Mouse (Mus musculus): ENCODE measurements around the gene Dgat2.

The Dgat2 gene

GRCm38 (mm10) chr7:99182432-99183172, at the start of gene Dgat2:
Dgat2 (minus strand) TSS chr7:99182719.
- peak; percentile 90 for DNase-seq (ENCODE audit: low spot score)

- peak; percentile 66 for DNase-seq (ENCODE audit: low spot score)
Measured at GRCm38 (mm10) chr7:99230061-99230747, 47.7 kb upstream of the Dgat2 start.

- peak; percentile 57 for DNase-seq (ENCODE audit: low spot score)
Measured at GRCm38 (mm10) chr7:99229411-99229810, 46.9 kb upstream of the Dgat2 start.

DNA sequence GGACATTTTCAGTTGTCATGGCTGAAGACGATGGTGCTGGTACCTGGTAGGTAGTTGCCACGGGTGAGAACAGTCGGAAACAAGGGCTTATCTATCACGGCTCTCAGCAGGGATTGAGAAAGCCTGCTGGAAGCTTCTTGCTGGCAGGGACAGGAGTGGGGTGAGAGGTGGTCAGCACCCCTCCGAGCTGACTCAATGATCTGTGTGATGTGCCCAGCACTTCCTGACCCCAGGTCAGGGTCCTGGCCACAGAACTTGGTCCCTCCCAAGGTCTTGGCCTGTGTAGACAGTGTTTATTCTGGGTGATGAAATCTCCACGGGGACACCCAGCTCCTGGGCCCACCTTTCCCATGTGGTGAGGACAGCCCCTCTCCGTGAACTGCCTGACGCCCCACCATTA, 46.3 kb upstream of the Dgat2 start:
- peak; percentile 25 for DNase-seq (ENCODE audit: low spot score)

- DNase-seq (ENCODE audit: low spot score), result peak; percentile 48
Measured at GRCm38 (mm10) chr7:99227267-99227666, 44.7 kb upstream of the Dgat2 start.

DNA sequence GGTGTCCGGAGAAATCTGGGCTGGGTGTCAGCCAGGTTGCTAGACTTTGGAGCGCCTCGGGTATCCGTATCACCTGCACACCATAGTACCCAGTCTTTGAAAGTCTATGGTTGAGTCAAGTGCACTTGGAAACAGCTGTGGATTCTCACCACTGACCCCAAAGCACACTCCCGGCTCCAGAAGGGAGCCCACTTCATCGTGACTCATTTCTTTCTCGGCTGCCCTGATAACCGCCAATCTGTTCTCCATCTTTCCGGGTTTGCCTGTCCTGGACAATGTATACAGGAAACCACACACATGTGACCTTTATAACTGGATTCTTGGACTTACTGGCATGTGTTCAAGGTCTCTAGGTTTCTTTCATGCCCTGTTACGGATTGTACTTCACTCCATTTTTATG, 44.1 kb upstream of the Dgat2 start:
- DNase-seq (ENCODE audit: low spot score), result no peak

DNA sequence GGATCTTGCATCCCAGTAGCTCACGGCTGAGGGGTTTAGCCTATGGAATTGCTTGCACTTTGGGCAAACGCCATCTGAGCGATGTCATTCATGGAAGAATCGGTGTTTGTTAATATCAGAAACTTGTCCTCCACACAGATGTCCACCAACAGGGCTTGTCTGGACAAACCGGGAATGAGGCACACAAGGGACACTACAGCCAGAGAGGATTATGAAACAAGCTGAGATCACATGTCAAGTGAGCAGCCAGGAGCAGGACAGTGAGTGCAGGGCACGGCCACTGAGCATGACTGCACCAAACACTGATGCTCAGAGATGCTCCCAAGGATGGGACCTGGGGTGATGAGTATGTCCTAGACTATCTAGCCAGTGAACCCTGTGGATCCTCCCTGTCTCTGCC, 42.9 kb upstream of the Dgat2 start:
- DNase-seq (ENCODE audit: low spot score), result no peak

DNA sequence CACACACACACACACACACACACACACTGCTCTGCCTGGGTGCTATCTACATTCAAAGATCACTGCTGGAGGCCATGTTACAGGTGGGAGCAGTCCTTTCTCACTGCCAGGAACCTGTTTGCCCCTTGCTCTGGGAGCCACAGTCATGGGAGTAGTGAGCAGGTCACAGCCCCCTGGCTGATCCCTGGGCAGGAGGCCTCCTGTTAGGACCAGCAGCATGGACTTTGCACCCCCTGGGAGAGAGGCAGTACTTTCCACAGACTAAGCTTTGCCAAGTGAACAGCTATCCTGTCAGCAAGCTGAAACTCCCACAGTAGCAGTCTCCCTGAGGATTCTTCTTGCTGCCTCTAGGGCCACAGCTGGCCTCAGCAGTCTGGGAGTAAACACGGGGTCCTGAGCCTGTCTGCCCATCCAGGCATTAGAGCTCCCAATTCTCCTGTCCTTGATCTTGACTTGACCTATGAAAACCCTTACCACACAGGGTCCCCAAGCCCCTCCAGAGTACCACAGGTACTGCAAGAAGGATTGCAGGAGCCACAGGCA, 42.2 kb upstream of the Dgat2 start:
- DNase-seq (ENCODE audit: low spot score), result peak; percentile 84

DNA sequence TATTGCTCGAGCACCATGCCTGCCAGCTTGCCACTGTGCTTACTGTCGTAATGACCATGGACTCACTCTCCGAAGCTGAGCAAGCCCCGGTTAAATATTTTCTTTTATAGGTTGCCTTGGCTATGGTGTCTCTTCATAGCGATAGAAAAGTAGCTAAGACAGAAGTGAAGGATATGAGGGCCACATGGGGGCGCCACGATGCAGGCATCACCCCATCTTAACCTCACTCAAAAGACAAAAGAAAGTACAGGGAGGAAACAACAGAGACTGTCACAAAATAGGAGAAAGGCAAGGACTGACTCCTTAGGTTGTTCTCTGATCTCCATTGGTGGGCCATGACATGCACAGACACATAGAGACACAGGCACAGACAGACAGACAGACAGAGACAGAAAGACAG, 41.7 kb upstream of the Dgat2 start:
- DNase-seq (ENCODE audit: low spot score), result no peak

DNA sequence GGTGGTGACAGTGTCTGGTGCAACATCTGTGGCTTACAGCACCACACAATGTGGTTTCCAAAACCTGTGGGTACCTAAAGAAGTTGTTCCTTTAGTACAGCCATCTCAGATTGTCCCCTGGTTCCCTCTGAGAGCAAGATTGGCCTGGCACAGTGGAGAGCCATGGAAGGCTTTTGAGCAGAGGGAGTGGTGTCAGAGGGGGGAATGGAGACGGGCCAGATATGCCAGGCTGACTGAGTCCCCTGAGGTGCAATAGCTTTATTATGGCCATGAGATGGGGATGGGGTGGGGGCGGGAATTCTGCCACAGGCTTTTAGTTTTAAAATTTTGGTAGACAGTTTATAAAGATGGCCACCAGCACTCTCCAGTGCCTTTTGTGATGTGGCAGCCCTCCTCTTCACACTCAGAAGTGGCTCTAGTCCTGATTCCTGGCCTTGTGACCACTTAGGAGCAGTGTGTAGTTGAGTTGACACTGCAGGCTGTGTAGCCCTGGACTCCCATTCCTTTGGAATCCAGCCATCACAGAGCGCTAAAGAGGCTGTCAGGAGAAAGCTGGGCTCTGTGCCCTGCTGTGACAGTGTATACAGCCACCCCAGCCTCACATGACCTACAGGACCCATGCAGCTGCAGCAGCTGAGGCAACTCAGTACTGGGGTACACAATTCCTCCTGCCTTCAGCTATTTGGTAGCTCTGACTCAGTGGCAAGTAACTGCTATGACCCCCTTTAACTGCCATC, 35.0 kb upstream of the Dgat2 start:
- no peak for DNase-seq (ENCODE audit: low spot score)

DNA sequence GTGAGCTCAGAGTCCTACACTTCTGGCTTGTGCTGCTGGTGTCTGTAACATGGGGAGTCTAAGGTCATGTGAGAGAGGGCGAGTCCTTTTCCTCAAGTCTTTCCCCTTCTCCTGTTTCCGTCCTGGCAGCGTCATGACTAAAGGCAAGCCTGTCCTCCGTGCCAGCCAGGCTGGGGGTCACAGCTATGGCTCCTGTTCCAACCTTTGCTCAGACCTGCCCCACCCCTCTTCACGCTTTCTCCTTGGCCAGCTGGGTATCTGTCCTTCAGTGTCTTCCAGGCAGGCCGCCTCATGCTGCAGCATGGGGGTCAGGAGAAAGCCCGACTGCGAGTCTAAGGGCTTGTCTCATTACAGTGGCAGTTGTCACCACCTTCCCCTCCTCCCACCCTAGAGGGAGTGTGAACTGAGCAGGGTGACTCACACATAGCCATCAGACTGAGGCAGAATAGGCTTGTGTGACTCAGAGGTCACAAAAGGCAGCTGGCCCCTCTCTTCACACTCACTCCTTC, 32.9 kb upstream of the Dgat2 start:
- peak; percentile 51 for DNase-seq (ENCODE audit: low spot score)

GRCm38 (mm10) chr7:99214621-99215185, 32.2 kb upstream of the Dgat2 start:
- DNase-seq (ENCODE audit: low spot score), result peak; percentile 75

DNA sequence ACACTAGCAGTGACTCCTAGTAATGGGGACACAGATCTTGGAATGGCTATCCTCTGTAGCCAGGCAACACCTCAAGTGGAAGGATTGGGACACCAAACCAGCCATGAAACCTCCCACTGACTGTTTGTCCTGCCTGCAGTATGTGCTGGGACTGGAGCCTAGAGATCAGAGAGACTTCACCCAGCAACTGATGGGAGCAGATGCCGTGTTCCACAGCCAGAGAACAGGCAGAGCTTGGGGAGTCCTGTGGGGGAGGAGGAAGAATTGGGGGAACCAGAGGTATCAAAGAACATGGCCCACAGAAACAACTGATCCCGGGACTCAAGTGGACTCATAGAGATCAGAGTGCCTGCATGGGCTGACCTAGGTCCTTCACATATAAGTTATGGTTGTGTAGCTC, 31.2 kb upstream of the Dgat2 start:
- DNase-seq (ENCODE audit: low spot score), result no peak

GRCm38 (mm10) chr7:99213056-99213455, 30.5 kb upstream of the Dgat2 start:
- DNase-seq (ENCODE audit: low spot score), result no peak

GRCm38 (mm10) chr7:99208704-99209103, 26.2 kb upstream of the Dgat2 start:
- DNase-seq (ENCODE audit: low spot score), result peak; percentile 49

DNA sequence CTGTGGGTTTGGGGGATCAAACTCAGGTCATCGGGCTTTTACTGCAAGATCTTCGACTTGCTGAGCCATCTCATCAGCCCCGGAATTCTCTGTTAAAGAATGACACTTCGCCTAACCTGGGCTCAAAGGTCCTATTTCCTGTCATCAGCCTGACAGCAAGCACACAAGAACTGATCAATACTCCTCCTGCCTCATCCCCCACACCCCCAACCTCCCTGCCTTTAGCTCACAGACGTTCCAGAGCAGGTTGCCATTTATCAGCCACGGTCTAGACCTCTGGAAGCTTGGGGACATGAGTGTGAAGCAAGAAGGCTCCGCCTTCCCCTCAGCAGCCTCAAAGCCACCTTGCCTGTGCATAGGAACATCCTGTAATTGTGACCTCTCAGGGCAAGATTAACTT, 23.8 kb upstream of the Dgat2 start:
- peak; percentile 84 for DNase-seq (ENCODE audit: low spot score)

- no peak for DNase-seq (ENCODE audit: low spot score)
Measured at GRCm38 (mm10) chr7:99202163-99202562, 19.6 kb upstream of the Dgat2 start.

DNA sequence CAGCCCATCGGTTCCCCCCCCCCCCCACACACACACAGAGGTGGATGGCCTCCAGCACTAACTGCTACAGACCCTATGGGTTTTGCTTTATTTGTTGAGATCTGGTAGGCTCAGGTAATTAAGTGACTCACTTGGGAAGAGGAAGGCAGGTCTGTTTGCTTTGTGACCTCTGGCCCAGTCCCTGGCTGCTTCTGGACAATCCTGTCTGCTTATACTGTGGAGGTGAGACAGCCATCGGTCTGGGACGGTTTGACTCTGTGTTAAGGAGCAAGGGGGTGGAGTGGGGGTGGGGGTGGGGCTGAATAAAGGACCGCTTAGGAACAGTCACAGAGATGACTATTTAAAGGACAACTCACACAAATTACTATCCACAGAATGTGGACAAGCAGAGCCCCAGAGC, 17.8 kb upstream of the Dgat2 start:
- DNase-seq (ENCODE audit: low spot score), result peak; percentile 79

DNA sequence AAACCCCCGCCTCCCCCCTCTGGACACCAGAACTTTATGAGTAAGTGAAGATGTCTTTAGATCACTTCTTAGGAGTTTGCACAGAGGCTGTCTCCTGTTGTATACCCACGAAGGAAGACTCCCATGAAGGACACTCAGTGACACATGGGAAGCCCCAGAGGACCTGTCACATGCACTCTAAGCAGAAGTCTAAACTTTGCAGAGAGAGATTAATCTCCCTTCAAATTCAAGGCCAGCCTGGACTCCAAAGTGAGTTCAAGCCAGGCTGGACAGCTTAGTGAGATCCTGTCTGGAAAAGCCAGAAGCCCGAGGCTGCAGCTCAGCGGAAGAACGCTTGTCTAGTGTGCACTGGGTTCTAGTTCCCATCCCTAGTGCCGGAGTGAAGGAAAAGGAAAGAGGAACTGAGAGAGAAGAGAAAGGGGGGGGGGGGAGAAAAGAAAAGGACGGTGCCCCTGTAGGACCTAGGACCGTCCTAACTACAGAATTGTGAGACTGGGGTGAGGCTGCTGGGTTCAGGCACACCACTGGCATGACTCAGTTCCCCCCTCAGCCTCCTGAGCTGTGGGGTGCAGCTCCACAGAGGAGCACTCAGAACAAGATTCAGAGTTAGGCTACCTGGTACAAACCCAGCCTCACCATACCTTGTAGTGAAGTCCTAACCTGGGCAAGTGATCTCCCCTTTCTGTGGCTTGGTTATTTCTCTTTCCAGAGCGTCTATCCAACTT, 17.1 kb upstream of the Dgat2 start:
- no peak for DNase-seq (ENCODE audit: low spot score)

DNA sequence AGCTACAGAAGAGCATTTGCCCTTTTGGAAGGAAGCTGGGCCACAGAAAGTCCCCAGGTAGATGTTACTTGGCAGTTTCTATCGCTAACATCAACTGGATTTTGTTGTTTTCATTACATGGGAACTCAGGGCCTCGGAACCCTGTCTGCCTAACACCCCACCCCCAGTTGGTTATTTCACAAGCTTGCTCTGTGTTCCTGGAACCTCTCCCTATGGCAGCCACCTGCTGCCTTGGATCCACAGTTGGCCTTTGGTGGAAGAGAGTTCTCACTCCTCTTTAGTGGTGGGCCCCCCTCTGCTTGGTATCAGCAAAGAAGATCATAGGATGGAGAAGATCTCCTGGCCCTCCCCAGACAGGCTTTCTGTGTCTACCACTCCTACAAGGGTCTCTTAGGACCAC, 16.3 kb upstream of the Dgat2 start:
- no peak for DNase-seq (ENCODE audit: low spot score)

DNA sequence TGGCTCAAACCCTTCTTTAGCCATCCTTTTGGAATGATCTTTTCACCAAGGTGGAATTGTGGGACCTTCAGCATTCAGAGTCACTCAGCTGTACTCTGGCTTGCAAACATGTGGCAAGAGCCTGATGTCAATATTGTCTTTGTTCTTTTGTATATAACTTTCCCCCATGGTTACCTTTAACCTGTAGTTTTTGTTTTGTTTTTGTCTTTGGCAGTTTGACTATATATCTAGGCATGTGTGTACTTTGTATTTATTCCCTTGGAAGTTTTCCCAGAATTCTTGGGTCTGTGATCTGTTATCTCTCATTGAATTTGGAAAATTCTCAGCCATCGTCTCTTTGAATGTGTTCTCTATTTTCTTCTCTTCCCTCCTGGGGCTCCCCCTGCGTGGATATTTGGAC, 12.0 kb upstream of the Dgat2 start:
- no peak for DNase-seq (ENCODE audit: low spot score)

DNA sequence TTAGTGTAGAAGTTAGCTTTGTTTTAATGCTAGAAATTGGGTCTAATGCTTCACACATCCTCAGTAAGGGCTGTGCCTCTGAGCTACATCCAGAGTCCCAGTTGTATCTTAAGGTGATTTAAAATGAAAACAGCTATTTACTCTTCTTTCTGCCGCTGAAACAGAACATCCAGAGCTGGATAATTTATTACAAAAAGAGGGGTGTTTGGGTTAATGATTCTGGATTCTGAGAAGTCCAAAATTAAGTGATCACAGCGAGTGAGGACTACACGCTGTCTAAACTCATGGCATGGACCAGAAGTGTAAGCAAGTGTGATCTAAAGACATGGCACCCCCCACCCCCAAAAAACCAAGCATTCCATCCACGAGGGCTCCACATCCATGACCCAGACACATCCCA, 11.4 kb upstream of the Dgat2 start:
- DNase-seq (ENCODE audit: low spot score), result no peak

Measured in yolk sac, embryonic 10.5 days (tissue).